Mouse (Mus musculus): ENCODE results near the gene Auh.
A peak's percentile ranks its signal among the peaks of the same experiment; 100 is the strongest.

Auh gene

DNA sequence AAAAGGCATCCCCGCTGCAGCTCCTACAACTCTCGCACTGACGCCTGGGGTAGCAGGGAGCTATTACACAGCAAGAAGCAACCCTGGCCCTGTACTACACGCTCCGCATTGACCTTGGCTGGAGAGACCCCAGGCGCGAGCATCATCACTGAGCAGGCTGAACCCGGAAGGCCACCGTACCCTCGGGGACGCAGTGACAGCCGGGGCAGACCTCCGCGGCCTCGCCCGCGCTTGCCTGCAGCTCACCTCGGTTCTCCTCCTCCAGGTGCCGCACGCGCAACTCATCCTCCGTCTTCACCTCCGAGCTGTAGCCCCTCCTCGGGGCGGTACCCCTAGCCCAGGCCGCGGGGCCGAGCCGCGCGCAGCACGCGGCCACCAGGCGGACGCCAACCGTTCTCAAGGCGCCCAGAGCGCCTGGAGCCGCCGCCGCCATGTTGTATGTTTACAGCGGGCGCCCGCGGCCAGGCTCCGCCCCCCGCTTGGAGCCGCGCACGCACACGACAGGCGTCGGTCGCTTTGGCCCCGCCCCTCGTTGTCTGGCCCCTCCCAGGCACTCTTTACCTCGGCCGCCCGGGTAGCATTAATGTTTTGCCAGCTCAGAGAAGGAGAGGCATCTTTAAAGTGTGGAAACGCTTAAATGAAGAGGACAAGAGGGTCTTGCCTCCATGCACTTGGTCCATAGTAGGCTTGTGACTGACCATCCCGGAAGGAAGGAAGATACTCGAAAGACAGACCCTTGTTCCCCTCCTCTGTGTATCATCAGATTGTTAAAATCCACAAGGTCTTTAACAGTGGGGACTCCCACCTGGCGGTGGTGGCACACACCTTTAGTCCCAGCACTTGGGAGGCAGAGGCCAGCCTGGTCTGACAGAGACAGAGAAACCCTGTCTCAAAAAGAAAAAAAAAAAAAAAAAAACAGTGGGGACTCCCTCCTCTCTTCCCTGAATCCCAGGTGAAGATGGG, at the start of gene Auh:
Gene Auh, minus strand, starts transcription at position 473 of the 963 bp plus-strand sequence.
- DNase-seq = peak; percentile 97

- peak; percentile 41 for DNase-seq
These were observed 49.0 kb upstream of the Auh start for GRCm38 (mm10) chr13:52978321-52978981.

- DNase-seq = no peak
These were observed 48.3 kb upstream of the Auh start for GRCm38 (mm10) chr13:52977757-52978156.

- no peak for DNase-seq
These were observed 47.7 kb upstream of the Auh start for GRCm38 (mm10) chr13:52977221-52977609.

- no peak for DNase-seq
These were observed 47.2 kb upstream of the Auh start for GRCm38 (mm10) chr13:52976510-52977220.

DNA sequence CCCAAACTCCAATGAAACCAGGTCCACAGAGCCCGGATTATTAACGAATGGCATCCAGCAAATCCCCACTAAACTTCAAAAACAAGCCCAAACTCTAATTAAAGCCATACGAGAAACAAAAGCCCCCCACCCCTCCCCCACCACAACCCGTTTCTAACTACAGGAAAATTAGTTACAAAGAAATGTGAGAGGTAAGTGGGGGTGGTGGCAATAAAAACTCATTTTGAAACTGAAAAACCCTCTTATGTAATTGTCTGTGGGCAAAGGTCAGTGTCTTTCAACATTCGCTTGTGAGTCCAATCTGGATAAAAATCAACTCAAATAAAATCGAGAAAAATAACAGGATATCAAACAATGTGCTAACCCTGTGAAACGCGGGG, 46.6 kb upstream of the Auh start:
- DNase-seq = no peak

- no peak for DNase-seq
These were observed 45.2 kb upstream of the Auh start for GRCm38 (mm10) chr13:52974676-52975075.

DNA sequence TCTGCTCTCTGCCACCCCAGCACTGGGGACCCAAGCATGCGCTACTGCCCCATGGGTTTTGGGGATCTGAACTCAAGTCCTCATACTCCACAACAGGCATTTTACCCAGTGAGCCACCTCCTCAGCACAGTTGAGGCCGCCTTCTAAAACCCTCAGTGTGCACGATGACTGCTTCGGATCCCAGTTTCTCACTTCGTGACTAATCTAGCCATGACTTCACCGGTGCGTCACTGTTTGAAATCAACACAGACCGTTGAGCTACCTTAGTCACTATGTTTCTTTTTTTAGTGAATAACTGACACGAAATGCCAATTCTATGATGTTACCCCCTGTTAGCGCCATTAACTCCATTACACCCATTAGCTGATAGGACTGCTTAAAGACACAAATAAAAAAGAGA, 43.9 kb upstream of the Auh start:
- DNase-seq = no peak

DNA sequence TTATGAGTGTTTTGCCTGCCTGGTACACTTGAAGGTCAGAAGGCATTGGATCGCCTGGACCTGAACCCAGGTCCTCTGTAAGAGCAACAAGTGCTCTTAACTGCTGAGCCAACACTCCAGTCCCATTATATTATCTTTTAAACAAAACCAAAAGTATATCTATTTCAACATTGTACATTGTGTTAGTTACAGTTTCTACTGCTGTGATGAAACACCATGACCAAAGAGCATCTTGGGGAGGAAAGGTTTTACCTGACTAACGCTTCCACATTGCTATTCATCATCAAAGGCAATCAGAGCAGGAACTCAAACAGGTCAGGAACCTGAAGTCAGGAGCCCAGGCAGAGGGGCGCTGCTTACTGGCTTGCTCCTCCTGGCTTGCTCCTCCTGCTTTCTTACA, 43.1 kb upstream of the Auh start:
- no peak for DNase-seq

- no peak for DNase-seq
These were observed 41.4 kb upstream of the Auh start for GRCm38 (mm10) chr13:52970876-52971275.

GRCm38 (mm10) chr13:52962922-52963321, 33.4 kb upstream of the Auh start:
- DNase-seq = no peak

GRCm38 (mm10) chr13:52962361-52962760, 32.9 kb upstream of the Auh start:
- DNase-seq = no peak

DNA sequence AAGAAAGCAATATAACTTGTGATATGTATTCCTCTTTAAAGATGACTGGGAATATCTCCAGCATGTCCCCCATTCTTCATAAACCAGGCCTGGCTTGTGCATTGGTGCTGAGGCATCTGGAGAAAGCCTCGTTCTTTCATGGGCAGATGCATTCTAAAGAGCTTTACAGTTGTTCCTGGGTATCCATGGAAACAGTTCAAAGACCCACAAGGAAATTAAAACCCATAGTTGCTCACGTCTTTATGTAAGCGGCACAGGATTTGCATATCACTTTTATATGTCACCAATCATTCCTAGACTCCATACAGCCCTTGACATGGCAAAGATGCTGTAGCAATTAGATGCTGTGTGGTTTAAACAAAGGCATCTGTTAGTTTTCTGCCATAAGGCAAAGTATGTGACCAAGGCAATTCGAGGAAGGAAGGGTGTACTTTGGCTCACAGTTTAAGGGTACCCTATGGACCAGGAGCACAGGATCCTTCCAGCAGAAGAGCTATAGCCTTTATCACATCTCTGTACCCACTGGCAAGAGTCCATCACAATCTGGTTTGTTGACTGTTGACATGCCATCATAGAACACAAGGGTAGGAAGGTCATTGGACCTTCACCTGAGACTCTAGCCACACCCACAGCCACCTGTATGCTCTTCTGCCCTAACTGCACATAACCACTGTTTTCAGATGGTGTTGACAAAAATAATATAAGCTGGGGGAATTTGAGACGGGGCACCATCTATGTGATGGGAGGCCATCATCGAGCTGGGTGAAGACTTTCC, 24.5 kb upstream of the Auh start:
- DNase-seq = no peak

DNA sequence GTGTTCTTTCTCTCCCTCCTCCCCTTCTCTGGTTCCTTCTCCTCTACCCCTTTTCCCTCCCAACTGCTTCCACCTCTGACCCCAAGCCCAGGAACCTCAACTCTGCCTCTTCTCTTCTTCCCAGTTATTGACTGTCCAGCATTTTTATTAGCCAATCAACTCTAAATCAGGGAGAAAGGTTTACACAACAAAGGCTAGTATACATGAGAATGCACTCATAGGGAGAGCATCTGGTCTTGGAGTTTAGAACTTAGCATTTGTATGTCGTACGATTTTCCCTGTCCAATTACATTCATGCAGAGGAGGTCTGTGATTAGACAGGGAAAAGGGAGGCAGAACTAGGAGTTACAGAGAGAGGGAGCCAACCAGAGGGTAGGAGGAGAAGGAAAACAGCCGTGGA, 19.7 kb upstream of the Auh start:
- DNase-seq = no peak

DNA sequence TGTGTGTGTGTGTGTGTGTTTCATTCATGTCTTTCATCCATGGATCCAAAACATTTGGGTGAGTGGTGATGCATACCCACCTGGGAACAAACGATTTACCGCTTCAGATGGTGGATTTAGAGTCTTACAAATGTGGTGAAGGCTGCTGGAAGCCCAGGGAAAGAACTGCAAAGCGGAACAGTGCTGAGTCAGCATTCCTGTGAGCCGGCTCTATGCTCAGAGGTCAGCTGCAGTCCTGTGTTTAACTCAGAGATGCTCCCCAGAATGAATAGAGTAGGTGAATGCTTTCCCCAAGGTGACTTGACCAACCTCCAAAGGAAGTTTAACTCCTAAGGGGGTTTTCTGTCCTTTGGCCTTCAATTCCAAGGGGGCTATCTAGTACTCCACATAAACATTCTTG, 18.1 kb upstream of the Auh start:
- DNase-seq = no peak

- no peak for DNase-seq
These were observed 16.3 kb upstream of the Auh start for GRCm38 (mm10) chr13:52945769-52946168.

GRCm38 (mm10) chr13:52944116-52944515, 14.6 kb upstream of the Auh start:
- no peak for DNase-seq

GRCm38 (mm10) chr13:52942876-52943388, 13.5 kb upstream of the Auh start:
- no peak for DNase-seq

DNA sequence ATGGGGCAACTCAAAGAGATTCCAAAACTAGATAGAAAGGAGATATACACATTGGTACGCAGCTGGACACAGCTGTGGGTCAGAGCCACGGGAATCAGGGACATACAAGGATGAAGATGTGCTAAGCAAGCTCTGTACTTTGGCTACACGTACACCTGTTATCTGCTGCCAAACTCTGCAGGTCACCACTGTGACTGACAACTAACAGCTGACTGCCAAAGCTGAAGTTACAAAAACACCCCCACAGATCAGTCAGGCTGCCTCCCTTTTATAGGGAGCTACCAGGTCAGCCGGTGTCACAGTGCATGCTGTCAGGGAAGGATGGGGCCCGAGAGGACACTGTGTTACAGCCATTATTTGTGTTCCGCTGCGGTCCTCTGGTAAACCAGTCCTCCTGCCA, 11.5 kb upstream of the Auh start:
- no peak for DNase-seq

DNA sequence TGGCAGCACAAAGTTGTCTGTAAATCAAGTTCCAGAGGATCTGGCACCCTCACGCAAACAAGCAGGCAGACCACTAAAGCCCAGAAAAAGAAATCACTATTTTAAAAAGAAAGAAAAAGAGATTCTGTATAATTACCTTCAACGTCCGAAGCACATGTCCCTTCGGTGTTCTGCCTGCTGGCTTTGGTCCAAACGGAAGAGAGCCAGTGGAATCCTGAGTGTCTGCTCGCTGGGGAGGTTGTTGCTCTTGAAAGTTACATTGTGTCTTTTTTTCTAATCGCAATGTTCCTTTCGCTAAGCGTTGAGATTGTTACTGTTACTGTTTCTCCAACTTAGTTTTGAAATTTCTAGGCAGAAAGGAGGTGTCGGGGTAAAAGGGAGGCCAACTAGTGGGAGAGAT, 1.1 kb upstream of the Auh start:
- no peak for DNase-seq

DNA sequence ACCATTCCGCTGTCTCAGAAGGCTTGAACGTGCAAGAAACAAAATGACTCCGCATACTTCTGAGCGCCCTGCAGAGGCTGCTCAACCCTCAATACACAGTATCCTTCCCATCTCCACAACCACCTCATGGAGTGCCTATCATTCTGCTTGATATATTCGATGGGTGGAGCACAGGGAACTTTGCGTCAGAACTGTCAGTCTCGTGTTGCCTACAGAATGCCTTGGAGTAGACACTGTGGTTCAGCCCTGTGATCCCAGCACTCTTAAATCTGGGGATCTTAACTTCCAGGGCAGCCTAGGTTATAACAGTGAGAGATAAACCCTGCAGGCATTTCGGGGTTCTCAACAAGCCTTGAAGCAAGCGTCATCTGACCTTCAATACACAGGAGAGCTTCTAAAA, 1.1 kb downstream of the Auh start:
- DNase-seq = no peak

DNA sequence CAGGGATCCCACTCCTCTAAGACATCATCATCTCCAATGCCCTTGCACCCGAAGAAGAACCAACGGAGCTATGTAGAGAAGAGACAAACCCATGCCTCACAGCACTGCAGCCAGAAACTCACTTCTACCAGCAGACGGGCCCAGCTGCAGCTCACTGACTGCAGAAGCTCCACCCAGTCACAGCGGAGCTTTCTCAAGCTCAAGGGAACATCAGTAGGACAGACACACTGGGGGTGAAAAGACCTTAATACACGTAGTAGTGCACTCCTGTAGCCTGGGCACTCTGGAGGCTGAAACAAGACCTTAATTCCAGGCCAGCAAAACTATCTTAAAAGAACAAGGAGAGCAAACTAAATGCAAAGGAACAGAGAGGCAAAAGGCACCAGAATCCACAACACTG, 5.0 kb downstream of the Auh start:
- peak; percentile 55 for DNase-seq

DNA sequence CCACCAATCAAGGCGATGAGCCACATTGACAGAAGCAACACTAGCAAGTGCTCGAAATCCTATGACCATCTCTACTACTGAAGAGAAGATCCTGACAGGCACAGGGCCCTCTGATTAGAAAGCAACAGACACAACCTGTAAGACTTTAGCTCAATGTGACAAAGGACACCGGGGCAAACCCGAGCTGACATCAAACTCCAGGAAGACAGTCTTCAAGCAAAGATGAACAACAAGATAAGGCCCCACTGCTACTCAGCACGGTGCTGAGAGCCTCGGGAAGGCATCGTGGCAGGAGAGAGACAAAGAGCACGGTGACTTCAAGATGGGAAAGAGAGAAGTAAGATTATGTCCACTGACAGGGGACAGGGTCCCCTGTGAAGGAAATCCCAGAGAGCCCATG, 7.5 kb downstream of the Auh start:
- DNase-seq = peak; percentile 42

Data from thymus, postnatal 4 days (tissue).